In the genomic region with DNA sequence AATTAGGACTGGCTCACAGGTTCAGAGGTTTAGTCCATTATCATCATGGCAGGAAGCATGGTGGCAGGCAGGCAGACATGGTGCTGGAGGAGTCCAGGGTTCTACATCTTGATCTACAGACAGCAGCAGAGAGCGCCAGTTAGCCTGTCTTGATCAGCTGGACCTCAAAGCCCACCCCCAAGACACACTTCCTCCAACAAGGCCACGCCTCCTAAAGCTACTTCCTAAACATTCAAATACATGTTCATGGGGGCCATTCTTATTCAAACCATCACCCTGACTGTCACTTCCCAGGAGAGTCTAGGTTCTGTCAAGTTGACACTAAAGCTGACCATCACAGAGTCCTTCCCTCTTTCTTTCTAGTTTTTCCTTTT, we compare ENCODE assay signal across 28 mouse cellular contexts. TPM values are rescaled to one million over a fixed set of nuclear protein-coding genes. Genes with fewer than 3 reads are reported as not detected.
"Had no signal": no experiment of that assay in that cellular context is flagged by ENCODE, and none has a peak within 500 bp of the region (broad histone marks: within the 10 kb centered on the region; RNA-seq: fewer than 3 reads in every experiment).

No protein-coding gene starts in this region.

- DNase-seq: kidney, adult 9 months; kidney, postnatal 14 days; kidney, postnatal 4 days; liver, embryonic 13.5 days; lung, adult 2 months; lung, postnatal 14 days; lung, postnatal 4 days; right cerebral cortex, adult 18-20 months; right cerebral cortex, postnatal 25 days; spleen, adult 18-20 months; thymus, adult 18-20 months; thymus, postnatal 36 days had no signal

- H3K27ac ChIP-seq: liver, embryonic 13.5 days; midbrain, embryonic 12.5 days; midbrain, embryonic 15.5 days; neural tube, embryonic 12.5 days; neural tube, embryonic 15.5 days had no signal

- H3K27me3 ChIP-seq: liver, embryonic 13.5 days; midbrain, embryonic 12.5 days; midbrain, embryonic 15.5 days; neural tube, embryonic 12.5 days; neural tube, embryonic 15.5 days had no signal

- H3K9me3 ChIP-seq: liver, embryonic 13.5 days; midbrain, embryonic 12.5 days; midbrain, embryonic 15.5 days; neural tube, embryonic 12.5 days; neural tube, embryonic 15.5 days had no signal

- H3K36me3 ChIP-seq: liver, embryonic 13.5 days; midbrain, embryonic 12.5 days; midbrain, embryonic 15.5 days; neural tube, embryonic 12.5 days; neural tube, embryonic 15.5 days had no signal

- H3K4me2 ChIP-seq: liver, embryonic 13.5 days; midbrain, embryonic 12.5 days; midbrain, embryonic 15.5 days; neural tube, embryonic 12.5 days; neural tube, embryonic 15.5 days had no signal

- H3K4me1 ChIP-seq: liver, embryonic 13.5 days; midbrain, embryonic 12.5 days; midbrain, embryonic 15.5 days; neural tube, embryonic 12.5 days; neural tube, embryonic 15.5 days had no signal

- ATAC-seq: midbrain, embryonic 15.5 days had no signal

- H3K4me3 ChIP-seq: liver, embryonic 13.5 days; midbrain, embryonic 12.5 days; midbrain, embryonic 15.5 days; neural tube, embryonic 12.5 days; neural tube, embryonic 15.5 days had no signal

- H3K9ac ChIP-seq: liver, embryonic 13.5 days; midbrain, embryonic 12.5 days; midbrain, embryonic 15.5 days; neural tube, embryonic 12.5 days; neural tube, embryonic 15.5 days had no signal

RNA-seq across cellular contexts. Expression of gene Odaph, which starts 9.9 kb away (rescaled TPM):
- total RNA-seq: layer of hippocampus, adult 18-20 months; layer of hippocampus, postnatal 14 days; left cerebral cortex, postnatal 10 days; left cerebral cortex, postnatal 36 days; liver, adult 2 months; megakaryocyte, adult 5-6 weeks had no signal
- polyA plus RNA-seq: kidney, embryonic 16.5 days; limb, embryonic 11.5 days; limb, embryonic 14.5 days; liver, adult 2 months; liver, embryonic 13.5 days; liver, embryonic 16.5 days; lung, adult 2 months; lung, embryonic 16.5 days; midbrain, embryonic 12.5 days; midbrain, embryonic 15.5 days; neural tube, embryonic 12.5 days; urinary bladder, adult 2 months had no signal
